Comparison of ENCODE assay signal across 12 mouse cellular contexts in genomic region chr2:124298351-124298750, GRCm38 (mm10).
DNase-seq lines count a peak whose midpoint lies in the region; ATAC-seq and TF ChIP-seq lines count a peak whose summit lies in the region.
"Had no signal": no experiment of that assay in that cellular context is flagged by ENCODE, and none has a peak within 500 bp of the region (broad histone marks: within the 10 kb centered on the region; RNA-seq: fewer than 3 reads in every experiment).

No protein-coding gene starts in this region.

- no peak for TF ChIP-seq CTCF in cerebellum, adult 2 months (IDR thresholded peaks at IDR 0.05; ENCODE audit: borderline replicate concordance, insufficient read depth, low read depth, low read length)

- H3K4me2 ChIP-seq in forebrain, embryonic 11.5 days (ENCODE audit: low read depth, low read length, severe bottlenecking) = no peak overlapping the region
- H3K4me2 ChIP-seq: embryonic facial prominence, embryonic 15.5 days; liver, embryonic 12.5 days had no signal

- H3K4me1 ChIP-seq in cerebellum, adult 2 months (ENCODE audit: control insufficient read depth, insufficient read depth, low read length) = no peaks in the 10 kb centered on the region; the same call in 1 of the 2 replicates
- no peaks in the 10 kb centered on the region for H3K4me1 ChIP-seq in forebrain, embryonic 11.5 days (replicated peaks; ENCODE audit: control insufficient read depth, insufficient read depth, low read length)
- H3K4me1 ChIP-seq: embryonic facial prominence, embryonic 15.5 days; liver, embryonic 12.5 days had no signal

- no peak for TF ChIP-seq POLR2A in cerebellum, adult 2 months (IDR thresholded peaks at IDR 0.05; ENCODE audit: borderline replicate concordance, insufficient read depth, low read length)

- peak; percentile 61 for DNase-seq in left cerebral cortex, postnatal 4 days
- no peak for DNase-seq in left cerebral cortex, postnatal 36 days (ENCODE audit: low spot score in 2 of 2)
- DNase-seq in cerebellum, adult 2 months = peak; percentile 31 to 70
- peak; percentile 20 to 41 for DNase-seq in heart, postnatal 10 days
- DNase-seq in lung, postnatal 4 days = peak; percentile 11 to 33
- DNase-seq in forebrain, embryonic 11.5 days (ENCODE audit: low spot score) = no peak
- no peak for DNase-seq in spleen, postnatal 14 days (ENCODE audit: low spot score in 2 of 2)
- DNase-seq: thymus, postnatal 14 days had no signal

- no peak overlapping the region for H3K9ac ChIP-seq in forebrain, embryonic 11.5 days (ENCODE audit: low read length)
- H3K9ac ChIP-seq: embryonic facial prominence, embryonic 15.5 days; liver, embryonic 12.5 days had no signal

- H3K4me3 ChIP-seq in cerebellum, adult 2 months (replicated peaks; ENCODE audit: insufficient read depth, low read depth, low read length) = no peak overlapping the region
- H3K4me3 ChIP-seq in forebrain, embryonic 11.5 days (ENCODE audit: low read depth, low read length) = no peak overlapping the region
- H3K4me3 ChIP-seq: embryonic facial prominence, embryonic 15.5 days; liver, embryonic 12.5 days; myocyte had no signal

- no peaks in the 10 kb centered on the region for H3K36me3 ChIP-seq in forebrain, embryonic 11.5 days (ENCODE audit: control insufficient read depth, insufficient read depth, low read length)
- H3K36me3 ChIP-seq: embryonic facial prominence, embryonic 15.5 days; liver, embryonic 12.5 days had no signal

- H3K27me3 ChIP-seq in cerebellum, adult 2 months (ENCODE audit: control insufficient read depth, insufficient read depth, low read length) = no peaks in the 10 kb centered on the region
- no peaks in the 10 kb centered on the region for H3K27me3 ChIP-seq in forebrain, embryonic 11.5 days (ENCODE audit: control insufficient read depth, insufficient read depth, low read length)
- H3K27me3 ChIP-seq: embryonic facial prominence, embryonic 15.5 days; liver, embryonic 12.5 days had no signal

- ATAC-seq in forebrain, embryonic 11.5 days (replicated peaks; ENCODE audit: low FRiP score) = no peak

- intact Hi-C loops in left cerebral cortex, postnatal 4 days (cut with DNase I) = no loop called here
- intact Hi-C loops in left cerebral cortex, postnatal 36 days (cut with DNase I) = no loop called here
- intact Hi-C loops in heart, postnatal 10 days (cut with DNase I) = loop anchor here (5.0 kb wide), 1 partner anchor 309 kb away; no protein-coding TSS in a partner anchor

- no peaks in the 10 kb centered on the region for H3K9me3 ChIP-seq in forebrain, embryonic 11.5 days (ENCODE audit: control insufficient read depth, low read length)
- H3K9me3 ChIP-seq: liver, embryonic 12.5 days had no signal

- WGBS in cerebellum, adult 2 months = 6% methylated on average over 5 of the region's 5 CpGs
- whole genome bisulfite sequencing in forebrain, embryonic 11.5 days = 79% methylated on average over 5 of the region's 5 CpGs

- no peak overlapping the region for H3K27ac ChIP-seq in cerebellum, adult 2 months (ENCODE audit: insufficient read depth, low read length)
- H3K27ac ChIP-seq in forebrain, embryonic 11.5 days (ENCODE audit: low read depth, low read length) = no peak overlapping the region
- H3K27ac ChIP-seq: embryonic facial prominence, embryonic 15.5 days; kidney, postnatal 0 days; liver, embryonic 12.5 days had no signal

Comparison
In these comparisons a context has a peak if more than half of its experiments do, and no peak if none do; other contexts are left out.
1. DNase-seq: peak in left cerebral cortex, postnatal 4 days (single experiment), cerebellum, adult 2 months (2 of 2), heart, postnatal 10 days (2 of 2) and lung, postnatal 4 days (2 of 2); none in left cerebral cortex, postnatal 36 days (0 of 2), forebrain, embryonic 11.5 days (single experiment) and spleen, postnatal 14 days (0 of 2).